Mouse (Mus musculus) megakaryocyte, embryonic 14.5 days (primary cell): ENCODE measurements around the gene 4930519P11Rik.

ENCODE experiments used
- FLI1 ChIP-seq: IDR thresholded peaks from 2 replicates; pipeline ENCODE4 v1.6.1; 2012; ENCODE audit warnings: low read length, inconsistent platforms, mixed read lengths
- GATA1 ChIP-seq: IDR thresholded peaks from 3 replicates; pipeline ENCODE4 v1.6.1; 2012; ENCODE audit warnings: mixed read lengths, low read length, inconsistent platforms, borderline replicate concordance

DNA sequence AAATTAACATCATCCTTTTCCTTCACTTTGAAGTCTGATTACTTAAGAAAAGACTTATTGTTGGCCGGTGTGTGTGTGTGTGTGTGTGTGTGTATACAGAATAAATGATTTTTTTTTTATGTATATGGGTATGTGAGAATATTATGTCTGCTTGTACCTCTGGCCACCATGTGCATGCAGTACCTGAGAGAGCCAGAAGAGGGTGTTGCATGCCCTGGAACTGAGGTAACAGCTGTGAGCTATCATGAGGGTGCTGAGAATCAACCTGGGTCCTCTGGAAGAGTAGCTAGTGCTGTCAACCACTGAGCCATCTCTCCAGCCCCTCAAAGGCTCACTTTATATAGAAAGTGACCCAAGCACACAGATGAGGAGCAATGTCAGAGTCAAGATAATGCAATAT is 31.8 kb downstream of the 4930519P11Rik start:
- TF ChIP-seq GATA1 = no peak
- TF ChIP-seq FLI1 = no peak
